Mouse (Mus musculus): Measurements from ENCODE around the gene Hist2h2bb.

GRCm38 (mm10) chr3:96255926-96256593, 13.5 kb upstream of the Hist2h2bb start:
- TF ChIP-seq CTCF (IDR thresholded peaks at IDR 0.05; ENCODE audit: control insufficient read depth, insufficient read depth, insufficient replicate concordance, low read depth, low read length) (no peak), POLR2A (IDR thresholded peaks at IDR 0.05; ENCODE audit: control insufficient read depth, low read depth, low read length) (no peak)

Data from testis, adult 2 months (tissue).